Mouse (Mus musculus): Measurements from ENCODE around the gene Ncs1.

The Ncs1 gene

DNA sequence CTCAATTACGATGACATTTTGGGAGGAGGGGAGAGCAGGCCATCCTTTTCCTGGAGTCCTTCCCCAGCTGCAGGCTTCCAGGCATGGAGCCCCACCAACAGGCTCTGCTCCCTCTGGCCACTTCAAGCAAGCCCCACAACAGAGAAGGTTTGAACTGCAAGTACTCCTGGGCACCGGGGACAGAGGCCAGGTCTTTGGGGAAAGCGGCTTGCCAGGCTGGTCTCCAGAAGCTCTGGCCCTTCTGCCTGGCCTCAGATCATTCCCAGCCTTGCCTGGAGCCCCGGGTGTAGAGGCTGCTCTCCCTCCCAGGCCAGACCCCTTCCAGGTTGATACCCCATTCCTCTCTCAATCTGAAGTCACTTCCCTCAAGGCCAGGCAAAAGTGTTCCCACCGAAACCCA, 572 bp upstream of the Ncs1 start:
- no peak for DNase-seq (ENCODE audit: low spot score)

DNA sequence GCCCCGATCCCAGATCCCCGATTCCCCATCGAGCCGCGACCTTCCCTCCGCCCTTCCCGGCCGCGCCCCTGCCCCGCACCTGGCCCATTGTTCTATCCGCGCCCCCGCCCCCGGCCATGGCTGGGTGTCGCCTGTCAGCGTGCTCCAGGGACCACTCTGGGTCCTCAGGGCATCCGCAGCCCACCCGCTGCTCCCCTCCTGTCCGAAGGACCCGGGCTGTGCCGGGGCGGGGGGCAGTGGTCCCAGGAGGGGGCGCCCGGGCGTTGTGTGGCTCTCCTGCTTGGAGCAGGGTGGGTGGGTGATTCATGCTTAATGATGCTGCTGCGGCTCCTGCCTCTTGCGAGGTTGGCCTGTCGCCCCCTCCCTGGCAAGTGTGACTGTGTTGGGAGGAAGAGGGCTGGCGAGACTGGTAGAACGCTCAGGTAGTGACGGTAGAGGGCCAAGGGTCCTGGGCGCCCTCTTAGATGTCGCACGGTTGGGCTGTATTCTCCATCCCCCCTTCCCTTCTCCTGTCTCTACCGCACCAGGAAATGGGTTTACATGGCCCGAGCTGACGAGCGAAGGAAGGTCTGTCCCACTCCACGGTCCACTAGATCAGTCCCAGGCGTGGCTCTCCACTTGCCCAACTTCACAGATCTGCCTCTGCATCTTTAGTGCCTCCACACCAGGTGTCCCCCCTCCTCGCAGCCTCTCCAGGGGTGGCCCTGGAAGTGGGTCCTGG, 788 bp downstream of the Ncs1 start:
- peak; percentile 32 for DNase-seq (ENCODE audit: low spot score)

GRCm38 (mm10) chr2:31248856-31249255, 3.2 kb downstream of the Ncs1 start:
- no peak for DNase-seq (ENCODE audit: low spot score)

GRCm38 (mm10) chr2:31252167-31252566, 6.5 kb downstream of the Ncs1 start:
- DNase-seq (ENCODE audit: low spot score), result no peak

DNA sequence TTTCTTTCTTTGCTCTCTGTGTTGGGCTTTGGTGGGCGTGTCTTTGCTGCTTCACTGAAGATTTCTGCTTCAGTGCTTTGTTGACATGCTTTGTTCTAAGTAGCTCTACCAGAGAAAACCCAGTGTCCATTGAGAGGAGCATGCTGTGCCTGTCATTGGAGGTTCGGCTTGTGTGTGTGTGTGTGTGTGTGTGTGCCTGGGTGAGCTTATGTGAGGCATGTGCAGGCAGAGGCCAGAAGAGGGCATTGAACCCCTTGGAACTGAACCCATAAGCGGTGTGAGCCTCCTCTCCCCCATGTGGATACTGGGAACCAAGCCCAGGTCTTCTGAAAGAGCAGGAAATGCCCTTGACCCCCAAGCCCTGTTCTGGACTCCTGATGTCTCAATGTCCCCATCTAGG, 7.8 kb downstream of the Ncs1 start:
- no peak for DNase-seq (ENCODE audit: low spot score)

DNA sequence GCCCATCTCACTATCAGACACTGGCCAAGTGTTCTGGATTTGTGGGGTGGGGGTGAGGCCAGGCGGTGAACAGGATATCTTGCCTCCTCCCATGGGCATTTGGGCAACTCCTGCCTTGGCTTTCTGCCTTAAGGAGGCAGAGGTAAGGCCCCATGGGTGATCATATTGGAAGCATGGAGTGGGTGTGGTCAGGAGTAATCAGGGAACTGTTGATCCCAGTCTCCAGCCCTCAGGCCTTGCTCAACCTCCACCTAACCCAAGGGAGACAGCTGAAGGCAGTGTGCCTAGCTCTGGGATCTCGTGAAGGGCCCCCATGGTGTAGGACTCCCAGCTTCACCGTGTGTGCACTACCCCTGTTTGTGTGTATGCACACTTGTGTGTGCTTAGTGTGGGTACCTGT, 9.2 kb downstream of the Ncs1 start:
- DNase-seq (ENCODE audit: low spot score), result no peak

DNA sequence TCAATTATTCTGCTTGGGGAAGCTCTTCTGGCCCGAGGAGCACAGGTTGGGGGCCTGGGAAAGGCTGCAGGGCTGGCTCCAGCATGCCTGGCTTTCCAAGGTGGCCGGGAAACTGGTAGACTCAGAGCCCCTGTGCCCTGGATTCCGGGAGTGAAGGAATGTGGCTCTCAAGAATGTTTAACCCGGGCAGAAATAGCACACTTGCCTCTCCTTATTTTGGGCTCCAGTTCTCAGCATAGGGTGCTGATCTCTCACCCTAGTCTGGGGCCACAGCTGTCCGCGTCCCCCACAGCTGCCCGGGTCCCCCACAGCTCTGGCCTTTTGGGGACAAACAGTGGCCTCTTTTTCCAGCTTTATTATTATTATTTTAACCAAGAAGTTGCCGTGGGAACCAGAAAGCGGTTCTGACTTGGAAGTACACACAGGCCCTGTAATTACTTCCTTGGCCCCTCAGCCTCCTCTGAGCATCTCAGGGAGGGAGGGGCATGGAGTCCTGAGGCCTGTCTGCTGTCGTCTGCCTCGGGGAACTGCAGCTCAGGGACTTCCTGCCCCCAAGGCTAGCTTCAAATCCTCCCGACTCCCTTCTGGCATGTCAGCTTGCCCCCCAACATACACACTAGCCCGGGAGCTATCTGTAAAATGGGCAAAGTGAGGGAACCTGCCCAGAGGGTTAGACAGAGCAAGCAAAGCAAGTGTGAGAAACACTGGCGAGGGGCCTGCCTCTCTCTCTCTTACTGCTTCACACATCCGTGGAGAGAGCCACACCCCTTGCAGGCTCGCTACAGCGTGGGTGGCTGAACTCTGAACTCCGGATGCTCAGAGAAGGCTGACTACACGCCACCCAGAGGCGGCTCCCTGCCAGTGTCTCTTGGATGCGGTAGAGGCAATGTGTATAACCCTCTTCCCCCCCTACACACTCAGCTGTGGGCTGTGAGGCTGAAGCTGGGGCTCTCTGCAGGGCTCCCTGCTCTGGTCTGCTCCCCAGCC, 10.6 kb downstream of the Ncs1 start:
- DNase-seq (ENCODE audit: low spot score), result peak; percentile 62

GRCm38 (mm10) chr2:31257096-31257495, 11.5 kb downstream of the Ncs1 start:
- DNase-seq (ENCODE audit: low spot score), result no peak

GRCm38 (mm10) chr2:31258609-31259366, 13.2 kb downstream of the Ncs1 start:
- DNase-seq (ENCODE audit: low spot score), result peak; percentile 46

DNA sequence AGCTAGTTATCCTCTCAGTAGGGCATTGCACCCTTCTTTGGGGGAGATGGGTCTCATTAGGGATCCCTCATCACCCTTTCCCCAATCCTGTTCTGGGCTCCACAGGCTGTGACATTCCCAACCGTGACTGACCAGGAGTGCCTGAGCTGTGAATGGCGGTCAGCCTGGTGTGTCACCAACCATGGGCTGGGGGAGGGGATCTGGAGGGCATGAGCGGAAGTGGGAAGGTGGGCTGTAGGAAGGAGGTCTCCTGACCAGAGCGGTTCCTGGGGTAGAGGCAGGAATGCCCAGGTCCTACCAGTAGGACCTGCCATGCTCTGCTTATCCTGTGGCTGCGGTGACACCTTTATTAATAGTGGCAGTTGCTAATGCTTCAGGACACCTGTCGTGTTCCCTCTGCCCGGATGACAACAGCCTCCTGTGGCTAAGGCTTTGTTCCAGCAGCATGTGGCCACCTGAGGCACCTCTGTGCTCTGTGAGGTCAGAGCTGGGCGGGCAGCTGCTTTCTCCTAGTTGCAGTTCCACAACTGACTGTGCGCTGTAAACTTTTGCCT, 13.8 kb downstream of the Ncs1 start:
- no peak for DNase-seq (ENCODE audit: low spot score)

- no peak for DNase-seq (ENCODE audit: low spot score)
Measured at GRCm38 (mm10) chr2:31260549-31260948, 14.9 kb downstream of the Ncs1 start.

DNA sequence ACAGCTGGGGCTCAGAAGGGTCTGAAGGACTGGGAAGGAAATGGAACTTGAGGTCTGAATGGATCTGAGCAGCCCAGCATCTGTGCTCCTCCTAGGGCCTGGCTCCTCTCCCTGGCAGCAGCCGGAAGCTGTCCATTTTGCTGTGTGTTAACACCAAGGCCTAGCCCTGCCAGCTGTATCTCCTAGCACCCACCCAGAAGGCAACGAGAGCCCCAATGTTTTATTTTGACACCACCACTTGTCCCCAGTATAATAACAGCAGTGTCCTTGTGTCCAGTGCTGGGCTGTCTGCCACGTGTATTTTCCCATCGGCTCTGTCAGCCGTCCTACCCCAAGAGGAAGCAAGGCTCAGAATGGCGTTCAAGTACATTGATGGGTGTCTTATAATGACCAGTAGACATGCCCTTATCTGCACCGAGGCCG, 17.4 kb downstream of the Ncs1 start:
- DNase-seq (ENCODE audit: low spot score), result no peak

DNA sequence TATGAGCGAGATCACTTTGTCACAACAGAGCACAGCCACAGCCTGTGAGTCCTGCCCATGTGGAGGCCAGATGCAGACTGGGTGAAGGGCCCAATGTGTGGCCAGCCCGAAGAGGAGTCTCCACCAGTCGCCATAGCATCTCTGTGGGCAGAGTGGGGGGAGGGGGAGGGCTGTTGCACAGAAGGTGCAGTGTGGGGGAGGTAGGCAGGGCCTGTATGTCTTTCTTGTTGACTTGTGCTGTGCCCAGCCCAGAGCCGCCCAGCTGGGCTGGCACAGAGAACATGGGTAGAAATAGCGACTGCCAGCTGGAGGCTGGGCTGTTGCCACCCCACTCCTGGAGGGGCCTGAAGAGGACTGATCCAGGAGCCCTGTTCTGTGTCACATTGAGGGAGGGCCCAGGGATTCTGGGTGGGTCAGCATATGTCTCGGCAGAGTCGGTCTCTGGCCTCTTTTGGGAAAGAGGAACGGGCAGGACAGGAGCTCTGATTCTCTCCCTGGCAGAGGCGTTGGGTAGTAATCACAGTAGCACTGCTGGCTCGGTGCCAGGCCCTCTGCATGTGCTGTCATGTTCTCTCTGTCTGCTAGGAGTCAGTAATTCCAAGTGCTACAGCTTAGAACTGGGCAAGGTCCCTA, 18.2 kb downstream of the Ncs1 start:
- DNase-seq (ENCODE audit: low spot score), result peak; percentile 83

- no peak for DNase-seq (ENCODE audit: low spot score)
Measured at GRCm38 (mm10) chr2:31267447-31267846, 21.8 kb downstream of the Ncs1 start.

GRCm38 (mm10) chr2:31268631-31269030, 23.0 kb downstream of the Ncs1 start:
- DNase-seq (ENCODE audit: low spot score), result no peak

DNA sequence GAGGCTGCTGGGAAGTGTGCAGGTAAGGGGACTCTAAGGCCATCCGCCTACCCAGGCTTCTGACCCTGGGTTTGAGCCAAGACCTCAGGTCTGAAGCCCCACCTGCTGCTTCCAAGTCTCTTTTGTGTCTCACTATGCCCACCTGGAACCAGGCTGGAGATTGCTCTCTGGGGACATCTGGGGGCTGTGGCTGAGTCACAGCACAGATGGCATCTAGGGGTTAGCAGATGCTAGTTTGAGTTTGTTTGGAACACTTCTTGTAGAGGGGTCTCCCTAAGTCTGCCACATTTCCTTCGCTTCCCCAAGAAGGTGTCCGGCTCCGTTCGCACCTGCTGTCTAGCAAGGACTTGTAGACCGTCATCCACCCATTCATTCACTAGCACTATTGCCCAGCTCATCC, 23.6 kb downstream of the Ncs1 start:
- no peak for DNase-seq (ENCODE audit: low spot score)

DNA sequence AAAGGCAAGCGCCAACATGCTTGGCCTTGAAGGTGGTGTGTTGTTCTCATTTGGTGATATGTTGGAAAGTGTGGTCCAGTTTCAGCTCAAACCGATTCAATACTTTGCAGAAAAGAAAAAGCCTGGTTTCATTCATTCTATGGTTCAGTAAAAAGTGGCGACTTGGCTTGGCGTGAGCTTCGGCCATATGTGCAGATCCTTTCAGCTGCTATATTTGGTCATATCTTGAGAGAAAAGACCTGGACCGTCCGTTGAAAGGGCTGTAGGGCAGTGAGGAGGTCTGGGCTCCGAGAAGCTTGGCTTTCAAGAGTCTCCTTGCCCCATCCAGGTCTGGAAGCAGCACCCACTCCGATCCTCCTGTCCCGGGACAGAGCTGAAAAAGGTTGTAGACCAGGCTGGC, 24.2 kb downstream of the Ncs1 start:
- no peak for DNase-seq (ENCODE audit: low spot score)

- DNase-seq (ENCODE audit: low spot score), result no peak
Measured at GRCm38 (mm10) chr2:31270470-31270869, 24.8 kb downstream of the Ncs1 start.

- DNase-seq (ENCODE audit: low spot score), result no peak
Measured at GRCm38 (mm10) chr2:31271071-31271470, 25.4 kb downstream of the Ncs1 start.

GRCm38 (mm10) chr2:31274993-31275392, 29.4 kb downstream of the Ncs1 start:
- DNase-seq (ENCODE audit: low spot score), result no peak

GRCm38 (mm10) chr2:31277810-31278209, 32.2 kb downstream of the Ncs1 start:
- DNase-seq (ENCODE audit: low spot score), result no peak

- DNase-seq (ENCODE audit: low spot score), result no peak
Measured at GRCm38 (mm10) chr2:31278483-31278882, 32.9 kb downstream of the Ncs1 start.

Measured in MN1 (cell line).